Mouse (Mus musculus): Measurements from ENCODE around the gene Wdr4. TPM values are rescaled to one million over a fixed set of nuclear protein-coding genes. Genes with fewer than 3 reads are reported as not detected.

Wdr4 gene
- polyA plus RNA-seq, 1 experiment from 2014 or later = 49.3 TPM

GRCm38 (mm10) chr17:31445061-31445731 is 74.6 kb downstream of the Wdr4 start:
- WGBS = 46% methylated on average over 7 of the region's 7 CpGs
- peaks cover 5% of the 10 kb centered on the region; the same call in 1 of the 2 replicates for H3K36me3 ChIP-seq
- no peak for DNase-seq (ENCODE audit: low spot score)
- 0 out of 2 replicates have a peak overlapping the region, but pooled peaks have one; percentile 47 for H3K27ac ChIP-seq
- H3K9me3 ChIP-seq = no peaks in the 10 kb centered on the region
- no peak overlapping the region for H3K4me3 ChIP-seq
- H3K4me1 ChIP-seq = peaks cover 41% of the 10 kb centered on the region
- no peaks in the 10 kb centered on the region for H3K27me3 ChIP-seq (ENCODE audit: insufficient read depth, poor library complexity, severe bottlenecking)

Small RNAs within 50 kb of the gene (microRNA-seq; reads per million reads assigned to microRNA genes)
- gene Gm24970 = not detected

Other genes starting within 250 kb of the Wdr4 start
- gene Rsph1, start 242.6 kb downstream of the Wdr4 start, polyA plus RNA-seq (2016; fragmentation: Nextera tagmentation; extraction: Ambion mirVana) = 1.8 and 2.4 TPM in 2 replicates
- gene Slc37a1, start 233.2 kb downstream of the Wdr4 start, polyA plus RNA-seq (2016; fragmentation: Nextera tagmentation; extraction: Ambion mirVana) = 3.9 and 4.8 TPM in 2 replicates
- 5.9 and 14.4 TPM in 2 replicates for gene Pde9a, start 133.8 kb downstream of the Wdr4 start, polyA plus RNA-seq (2016; fragmentation: Nextera tagmentation; extraction: Ambion mirVana)
- 392 and 480 TPM in 2 replicates for gene Ndufv3, start 135 bp upstream of the Wdr4 start, polyA plus RNA-seq (2016; fragmentation: Nextera tagmentation; extraction: Ambion mirVana)
- 20.9 and 21.9 TPM in 2 replicates for gene Pknox1, start 44.8 kb upstream of the Wdr4 start, polyA plus RNA-seq (2016; fragmentation: Nextera tagmentation; extraction: Ambion mirVana)
- 0.89 and 2.1 TPM in 2 replicates for gene Cbs, start 117.3 kb upstream of the Wdr4 start, polyA plus RNA-seq (2016; fragmentation: Nextera tagmentation; extraction: Ambion mirVana)
- gene U2af1, start 138.9 kb upstream of the Wdr4 start, polyA plus RNA-seq (2016; fragmentation: Nextera tagmentation; extraction: Ambion mirVana) = 271 and 373 TPM in 2 replicates
- gene Cryaa, start 157.8 kb upstream of the Wdr4 start, polyA plus RNA-seq (2016; fragmentation: Nextera tagmentation; extraction: Ambion mirVana) = not detected in 2 replicates

Data from heart, embryonic 10.5 days (tissue).